Mouse (Mus musculus) gastrocnemius, adult 18-20 months (tissue): ENCODE results near the gene Nmt1. TPM values are rescaled to one million over a fixed set of nuclear protein-coding genes. Genes with fewer than 3 reads are reported as not detected.
A peak's percentile ranks its signal among the peaks of the same experiment; 100 is the strongest.

Source experiments
- DNase-seq: peaks from one replicate; pipeline ENCODE4 v3.0.0; 2021; ENCODE audit warnings: low spot score
- total RNA-seq, 2 experiments: library from RNA; stranded (reverse); gene quantifications; 2 replicates each; pipeline ENCODE4 v1.2.3; 2021

Nmt1 gene
- total RNA-seq, 2 experiments from 2014 or later: 48.5 to 48.7 TPM

DNA sequence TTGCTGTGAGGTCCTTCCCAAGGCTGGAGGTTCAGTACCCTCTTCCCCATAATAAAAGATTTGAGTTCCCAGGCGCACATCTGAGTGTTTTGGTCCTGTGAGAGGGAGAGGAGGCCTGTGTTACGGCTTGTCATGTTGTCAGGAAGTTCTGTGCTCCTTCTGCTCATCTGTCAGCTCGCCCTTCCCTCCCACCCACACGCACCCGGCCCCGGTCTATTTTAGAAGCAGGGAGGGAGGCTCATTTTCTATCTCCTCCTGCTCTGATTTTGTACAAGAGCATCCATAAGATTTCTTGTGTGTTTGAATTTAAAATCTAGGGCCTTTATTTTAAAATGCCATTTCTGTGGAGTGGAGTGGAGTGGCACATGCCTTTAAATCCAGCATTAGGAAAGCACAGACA is 10.0 kb downstream of the Nmt1 start:
- DNase-seq: no peak

DNA sequence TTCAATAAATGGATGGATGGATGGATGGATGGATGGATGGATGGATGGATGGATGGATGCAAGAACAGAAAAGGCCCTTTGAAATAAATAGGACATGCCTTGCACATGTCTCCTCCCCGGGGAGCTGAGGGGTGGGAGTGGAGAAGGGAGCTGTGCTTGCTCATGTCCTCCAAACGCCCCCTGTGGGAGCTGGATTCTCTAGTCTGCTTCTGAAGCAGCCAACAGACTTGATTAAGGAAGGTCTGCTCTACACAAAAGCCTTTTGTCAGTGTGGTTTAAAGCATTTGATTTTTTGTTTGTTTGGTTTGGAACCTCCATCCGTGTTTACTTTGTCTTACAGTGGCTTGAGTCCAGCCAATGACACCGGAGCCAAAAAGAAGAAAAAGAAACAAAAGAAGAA is 14.8 kb downstream of the Nmt1 start:
- DNase-seq: no peak

DNA sequence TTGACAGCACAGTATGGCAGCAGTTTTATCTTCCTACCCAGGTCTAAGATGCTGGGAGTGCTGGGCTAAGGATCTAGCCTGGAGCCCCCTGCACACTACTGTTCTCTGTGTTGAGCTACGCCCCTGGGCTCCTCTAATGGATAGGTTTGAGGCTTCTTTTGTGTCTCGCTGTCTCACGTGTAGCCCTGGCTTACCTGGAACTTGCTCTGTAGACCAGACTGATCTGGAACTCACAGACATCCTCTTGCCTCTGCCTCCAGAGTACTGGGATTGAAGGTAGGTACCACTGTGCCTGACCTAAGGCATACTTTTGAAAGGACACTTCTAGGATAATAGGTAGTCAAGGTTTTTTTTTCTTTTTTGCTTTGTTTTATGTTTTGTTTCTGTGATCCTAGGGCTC is 16.0 kb downstream of the Nmt1 start:
- DNase-seq: no peak

DNA sequence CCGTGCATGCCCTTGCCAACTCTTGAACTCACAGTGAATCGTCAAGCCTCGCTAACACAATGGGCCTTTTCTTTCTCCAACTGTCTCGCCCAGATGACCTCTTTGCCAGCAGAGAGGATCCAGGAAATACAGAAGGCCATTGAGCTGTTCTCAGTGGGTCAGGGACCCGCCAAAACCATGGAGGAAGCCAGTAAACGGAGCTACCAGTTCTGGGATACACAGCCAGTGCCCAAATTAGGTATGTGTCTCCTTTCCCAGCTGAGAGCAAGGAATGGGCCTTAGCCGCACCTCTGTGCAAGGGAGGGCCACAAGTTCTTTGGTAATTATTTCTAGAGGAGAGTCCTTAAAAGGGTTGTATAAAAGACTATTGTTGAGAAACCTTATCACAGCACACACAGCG is 18.3 kb downstream of the Nmt1 start:
- no peak for DNase-seq

DNA sequence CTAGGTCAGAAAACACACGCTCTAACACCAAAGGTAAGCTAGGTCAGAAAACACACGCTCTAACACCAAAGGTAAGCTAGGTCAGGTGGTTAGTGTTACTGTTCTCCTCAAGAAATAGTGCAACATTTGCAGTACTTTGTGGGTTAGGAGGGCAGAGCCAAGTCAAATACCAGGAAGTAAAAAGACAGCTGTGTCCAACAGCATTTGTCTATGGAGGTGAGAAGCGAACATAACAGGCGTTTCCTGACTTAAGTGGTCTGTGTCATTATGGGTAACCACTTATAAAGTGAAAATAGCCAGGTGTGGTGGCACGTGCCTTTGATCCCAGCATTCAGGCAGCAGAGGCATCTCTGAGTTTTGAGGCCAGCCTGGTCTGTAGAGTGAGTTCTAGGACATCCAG is 21.6 kb downstream of the Nmt1 start:
- DNase-seq: no peak

DNA sequence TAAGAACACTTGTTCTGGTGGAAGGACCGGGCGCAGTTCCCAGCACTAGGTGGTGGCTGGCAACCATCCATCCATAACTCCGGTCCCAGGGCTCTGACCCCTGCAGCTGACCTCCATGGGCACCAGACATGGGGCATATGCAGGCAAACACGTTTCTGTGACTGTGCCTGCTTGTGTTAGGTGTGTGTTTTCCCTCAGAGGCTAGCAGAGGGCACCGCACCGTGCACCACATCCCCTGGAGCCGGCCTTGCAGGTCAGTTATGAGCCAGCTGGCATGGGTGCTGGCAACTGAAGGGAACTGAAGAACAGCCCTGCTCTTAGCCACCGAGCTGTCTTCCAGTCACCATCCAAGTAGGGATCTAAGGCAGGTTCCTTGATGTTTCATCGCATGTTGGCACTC is 22.2 kb downstream of the Nmt1 start:
- peak; percentile 78 for DNase-seq

DNA sequence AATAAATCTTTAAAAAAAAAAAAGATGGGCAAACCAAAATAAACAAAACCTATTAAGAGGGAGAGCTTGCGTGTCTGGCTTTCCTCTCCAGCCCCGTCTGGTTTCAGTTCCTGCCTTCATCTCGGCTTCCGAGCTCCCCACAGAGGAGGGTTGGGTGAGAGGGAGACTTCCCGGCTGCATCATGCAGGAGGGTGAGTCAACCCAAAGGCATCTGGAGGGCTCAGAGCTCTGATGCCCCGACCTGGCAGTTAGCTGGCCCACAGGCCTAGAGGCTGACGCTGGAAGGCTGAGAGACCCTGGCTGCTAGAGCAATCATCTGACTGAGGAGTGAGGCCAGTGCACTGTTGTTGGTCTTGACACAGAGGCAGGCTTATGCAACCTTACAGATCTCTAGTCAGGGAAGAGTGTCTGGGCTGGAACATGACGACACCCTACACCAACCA is 23.3 kb downstream of the Nmt1 start:
- peak; percentile 89 for DNase-seq

DNA sequence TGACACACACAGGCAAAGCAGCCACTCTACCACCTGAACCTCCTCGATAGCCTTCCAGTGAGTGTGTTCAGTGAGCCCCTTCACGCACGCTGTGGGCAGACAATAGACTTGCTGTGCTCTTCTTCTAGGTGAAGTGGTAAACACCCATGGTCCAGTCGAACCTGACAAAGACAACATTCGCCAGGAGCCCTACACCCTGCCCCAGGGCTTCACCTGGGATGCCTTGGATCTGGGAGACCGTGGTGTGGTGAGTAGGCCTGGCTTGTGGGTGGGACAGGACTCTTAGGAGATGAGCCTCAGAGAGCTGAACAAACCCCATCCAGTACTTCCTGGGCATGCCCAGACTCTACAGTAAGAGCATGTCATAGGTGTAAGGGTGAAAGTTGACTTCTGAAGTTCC is 24.1 kb downstream of the Nmt1 start:
- DNase-seq: no peak

DNA sequence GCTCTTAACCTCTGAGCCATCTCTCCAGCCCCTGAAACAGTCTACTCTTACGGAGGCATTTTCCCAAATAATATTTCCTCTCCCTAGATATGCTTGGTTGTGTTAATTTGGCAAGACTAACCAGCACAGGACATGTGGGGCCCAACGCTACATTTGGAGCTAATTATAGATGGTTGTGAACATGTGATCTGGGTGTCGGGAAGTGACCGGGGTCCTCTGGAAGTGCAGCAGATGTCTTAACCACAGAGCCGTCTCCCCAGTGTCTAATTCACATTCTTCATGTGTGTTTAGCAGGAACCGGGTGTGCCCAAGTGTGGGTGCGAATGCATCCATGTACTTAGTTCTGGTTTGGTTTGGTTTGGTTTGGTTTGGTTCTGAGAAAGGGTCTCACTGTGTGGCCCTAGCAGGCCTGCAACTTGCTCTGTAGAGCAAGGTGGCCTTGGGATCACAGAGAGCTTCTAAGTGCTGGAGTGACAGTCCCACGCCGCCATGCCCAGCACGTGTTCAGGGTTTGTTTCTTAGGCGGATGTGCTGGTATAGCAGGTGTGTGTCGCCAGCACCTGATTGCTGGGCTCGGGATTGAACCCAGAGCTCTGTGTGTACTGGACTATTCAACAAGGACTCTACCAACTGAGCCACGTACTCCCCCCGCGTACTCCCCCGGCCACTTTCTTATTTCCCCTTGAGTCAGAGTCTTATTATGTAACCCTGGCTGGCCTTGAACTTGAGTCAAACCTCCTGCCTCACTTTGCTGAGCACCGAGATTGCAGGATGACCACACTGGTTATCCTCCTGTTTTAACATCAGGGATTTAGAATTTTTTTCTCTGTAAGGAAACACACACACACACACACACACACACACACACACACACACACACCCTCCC is 25.4 kb downstream of the Nmt1 start:
- no peak for DNase-seq

DNA sequence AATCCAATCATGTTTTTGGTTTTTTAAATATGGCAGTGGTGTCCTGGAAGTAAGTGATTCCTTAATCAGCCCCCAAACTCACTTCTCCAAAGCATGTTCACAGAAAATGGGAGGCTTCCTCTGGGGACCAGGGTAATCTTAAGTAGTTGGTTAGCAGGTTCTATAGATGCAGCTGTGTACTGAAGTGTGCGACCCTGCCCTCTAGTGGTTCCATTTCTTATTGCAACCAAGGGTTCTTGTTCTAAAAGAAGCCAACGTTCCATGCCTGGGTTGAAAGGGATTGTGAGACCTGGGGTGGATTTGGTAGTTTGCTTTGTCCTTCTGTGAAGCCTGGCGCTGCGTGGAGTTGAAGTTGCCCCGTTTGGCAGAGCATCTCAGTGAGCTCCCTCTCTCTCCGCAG is 26.8 kb downstream of the Nmt1 start:
- peak; percentile 88 for DNase-seq

DNA sequence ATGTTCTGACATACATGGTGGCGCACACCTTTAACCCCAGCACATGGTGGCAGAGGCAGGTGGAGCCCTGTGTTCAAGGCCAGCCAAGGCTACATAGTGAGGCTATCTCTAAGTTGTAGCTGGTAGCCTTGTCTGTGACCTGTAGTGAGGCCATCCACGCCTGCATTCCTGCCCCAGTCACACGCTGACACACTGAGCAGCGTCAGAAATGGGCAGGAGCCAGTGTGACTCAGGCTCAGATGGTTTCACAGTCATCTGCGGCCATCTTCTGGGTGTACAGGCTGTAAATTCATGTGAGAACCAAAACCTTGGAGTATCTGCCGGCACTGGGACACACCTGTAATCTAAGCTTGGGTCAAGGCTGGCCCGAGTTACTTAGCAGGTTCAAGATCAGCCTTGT is 28.6 kb downstream of the Nmt1 start:
- DNase-seq: no peak

DNA sequence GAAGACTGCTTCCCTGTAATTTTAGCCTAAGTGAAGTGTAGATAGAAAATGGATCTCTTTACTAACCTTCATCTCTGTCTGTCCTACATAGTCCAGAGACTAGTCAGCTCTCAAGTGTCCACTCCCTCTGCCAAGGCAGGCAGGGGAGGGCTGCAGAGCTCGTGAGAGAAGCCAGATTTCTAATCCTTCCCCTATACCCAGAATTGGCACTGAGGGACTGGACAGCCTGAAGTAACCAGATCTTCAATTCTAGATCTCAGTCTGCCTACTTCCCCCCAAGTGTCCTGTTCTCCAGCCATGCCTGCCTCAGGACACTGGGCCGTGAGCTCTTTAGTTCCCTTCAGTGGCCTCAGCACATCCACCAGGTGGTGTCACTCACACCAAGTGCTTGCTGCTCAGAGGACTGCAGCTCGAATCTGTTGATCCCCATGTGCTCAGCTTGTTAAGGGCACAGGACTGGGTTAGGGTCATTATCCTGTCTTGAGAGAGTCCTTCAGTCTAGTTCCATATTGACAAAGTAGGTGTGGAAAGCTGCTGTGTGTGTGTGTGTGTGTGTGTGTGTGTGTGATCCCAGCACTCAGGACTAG is 30.6 kb downstream of the Nmt1 start:
- DNase-seq: peak; percentile 84

DNA sequence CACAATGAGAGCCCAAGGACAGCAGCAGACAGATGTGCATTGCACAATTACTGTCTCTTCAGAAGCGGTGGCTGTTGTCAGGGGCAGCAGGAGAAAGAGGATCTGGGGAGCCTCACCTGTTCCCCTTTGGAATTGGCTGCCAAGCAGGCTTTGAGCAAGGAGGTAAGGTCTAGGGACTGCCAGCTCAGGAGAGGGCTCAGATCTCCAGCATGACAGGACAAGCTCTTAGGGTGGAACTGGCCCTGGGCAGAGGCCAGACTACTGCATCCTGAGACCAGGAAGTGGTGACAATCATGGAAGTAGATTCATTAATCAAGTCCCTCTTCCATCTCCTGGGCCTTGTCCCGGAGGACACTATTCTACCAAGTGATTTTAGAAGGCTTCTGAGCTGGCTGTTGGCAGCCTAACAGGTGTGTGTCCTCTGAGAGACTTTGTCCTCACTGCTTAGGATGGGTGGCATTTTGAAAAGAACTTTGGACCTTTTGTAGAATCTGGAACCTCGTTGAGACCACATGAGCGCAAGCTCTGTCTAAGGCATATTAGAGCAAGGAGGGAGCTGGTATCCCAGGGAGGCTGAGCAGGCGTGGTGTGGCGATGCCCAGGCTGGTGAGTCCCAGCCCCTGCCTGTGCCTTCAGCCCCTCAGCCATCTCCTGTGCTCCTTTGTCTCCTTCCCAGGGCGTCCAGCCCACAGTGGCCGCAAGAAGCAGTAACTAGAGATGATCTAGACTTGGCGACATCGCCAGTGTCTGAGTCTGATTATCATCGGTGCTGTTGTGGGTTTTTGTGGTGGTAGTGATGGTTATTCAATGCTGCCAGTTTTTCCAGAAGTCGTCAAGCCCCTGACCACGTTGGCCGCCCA is 38.4 kb downstream of the Nmt1 start:
- DNase-seq: no peak

DNA sequence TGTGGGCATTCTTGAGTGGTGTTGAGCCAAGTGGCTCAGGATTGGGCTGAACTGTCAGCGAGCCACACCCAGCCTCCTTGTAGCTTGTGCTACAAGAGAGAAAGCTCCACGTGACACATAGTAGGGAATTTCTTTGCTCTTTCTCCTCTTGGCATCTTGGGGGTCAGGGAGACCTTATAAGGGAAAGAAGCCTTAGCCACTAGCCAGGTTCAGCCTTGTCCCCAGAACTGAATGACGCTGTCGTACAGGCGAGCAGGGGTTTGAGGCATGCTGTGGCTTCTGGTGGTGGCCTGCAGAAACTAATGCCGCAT is 39.0 kb downstream of the Nmt1 start:
- DNase-seq: no peak

DNA sequence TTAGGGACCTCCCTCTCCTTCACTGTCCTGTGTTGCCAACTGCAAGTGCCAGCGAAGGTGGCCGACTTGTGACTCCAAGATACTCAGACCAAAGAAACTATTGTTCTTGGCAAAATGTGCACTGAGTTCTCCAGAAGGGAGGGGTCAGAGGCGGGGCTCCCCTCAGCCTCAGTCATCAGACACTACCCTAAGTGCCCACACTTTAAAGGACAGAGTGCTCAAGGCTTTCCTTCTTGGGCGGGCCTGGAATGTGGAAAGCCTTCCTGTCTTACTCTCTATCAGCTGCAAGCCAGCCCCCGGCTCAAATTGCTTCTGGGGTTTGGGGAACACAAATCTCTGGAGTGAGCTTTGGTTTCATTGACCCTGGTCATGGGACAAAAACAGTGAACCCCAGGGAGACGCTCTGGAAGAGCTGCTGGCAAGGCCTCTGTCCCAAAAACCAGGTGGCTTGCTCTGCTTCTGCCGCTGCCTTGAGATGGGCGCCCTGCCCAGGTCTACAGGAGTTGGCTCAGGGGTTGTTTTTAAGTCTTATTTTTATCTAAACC is 39.5 kb downstream of the Nmt1 start:
- DNase-seq: peak; percentile 91

DNA sequence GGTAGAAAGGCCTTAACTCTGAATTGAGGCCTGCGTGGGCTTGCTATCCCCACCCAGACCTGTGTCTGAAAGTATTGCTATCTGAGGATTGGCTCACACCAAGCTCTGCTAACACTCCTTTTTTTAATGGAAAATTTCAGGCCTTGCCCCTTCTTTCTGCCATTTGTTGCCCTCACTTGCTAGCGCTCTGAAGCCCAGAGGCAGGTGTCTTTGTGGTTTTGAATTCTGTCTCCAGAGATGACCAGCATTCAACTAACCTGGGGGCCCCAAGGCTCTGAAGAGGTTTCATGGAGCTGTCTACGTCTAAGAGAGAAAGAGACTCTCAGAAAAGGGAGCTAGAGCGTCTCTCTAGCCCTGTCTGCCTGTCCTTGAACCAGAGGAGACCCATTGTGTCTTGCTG is 40.3 kb downstream of the Nmt1 start:
- DNase-seq: no peak

DNA sequence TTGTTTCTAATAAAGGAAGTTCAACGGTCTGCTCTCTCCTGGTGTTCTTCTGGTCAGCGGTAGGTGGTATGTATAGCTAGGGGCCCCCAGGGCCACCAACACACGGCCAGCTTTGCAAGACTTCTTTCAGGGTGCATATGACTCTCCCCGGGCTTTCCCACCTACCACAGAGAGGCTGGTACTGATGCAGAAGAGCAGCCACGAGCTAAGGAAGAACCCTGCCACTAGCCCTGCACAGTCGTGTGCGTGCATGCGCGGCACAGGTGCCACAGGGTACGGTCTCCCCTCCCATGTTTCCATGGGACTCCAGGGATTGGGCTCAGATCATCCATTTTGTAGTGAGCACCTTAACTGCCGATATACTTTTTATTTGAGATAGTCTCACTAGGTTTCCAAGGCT is 40.9 kb downstream of the Nmt1 start:
- no peak for DNase-seq

DNA sequence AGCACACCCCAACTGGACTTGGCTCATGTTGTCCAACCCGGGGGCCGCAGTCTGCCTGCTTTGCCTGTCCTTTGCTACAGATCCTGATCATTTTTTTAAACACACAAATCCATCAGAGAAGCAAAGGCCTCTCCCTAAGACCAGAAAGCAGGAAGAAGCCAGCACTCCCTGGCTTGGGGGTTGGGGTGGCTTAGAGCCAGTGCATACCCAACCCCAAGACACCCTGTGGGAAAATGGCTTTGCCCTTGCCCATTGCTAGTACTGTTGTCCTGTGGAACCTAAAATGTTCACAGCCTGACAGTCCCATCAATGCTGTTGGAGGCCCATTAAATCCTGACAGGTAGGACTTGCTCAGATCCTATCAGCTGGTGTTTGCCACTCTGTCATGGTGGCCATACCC is 41.7 kb downstream of the Nmt1 start:
- DNase-seq: no peak

DNA sequence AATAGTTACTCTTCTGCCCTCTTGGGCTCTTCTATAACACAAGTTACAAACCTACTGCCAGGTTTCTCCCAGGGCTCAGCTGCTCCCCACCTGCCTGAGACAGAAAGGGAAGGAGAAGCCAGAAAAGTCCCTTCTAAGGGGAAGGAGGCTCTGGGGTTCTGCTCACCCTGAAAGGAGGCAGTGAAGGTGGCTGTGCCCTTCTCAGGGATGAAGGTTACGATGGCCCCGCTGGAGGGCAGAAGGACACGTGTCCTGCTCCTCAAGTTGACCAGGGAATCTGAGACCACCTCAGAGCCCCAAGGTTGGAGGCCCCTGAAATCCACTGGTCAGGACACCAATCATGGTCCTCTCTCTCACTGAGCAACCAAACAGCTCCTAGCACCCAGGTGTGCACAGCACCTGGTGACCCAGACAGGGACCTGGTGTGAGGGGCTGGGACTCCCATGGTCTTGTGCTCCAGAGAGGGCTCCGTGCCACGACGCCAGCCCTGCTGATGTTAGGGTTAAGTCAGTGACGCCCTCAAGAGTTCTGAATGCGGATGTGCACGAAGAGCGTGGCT is 42.4 kb downstream of the Nmt1 start:
- no peak for DNase-seq

DNA sequence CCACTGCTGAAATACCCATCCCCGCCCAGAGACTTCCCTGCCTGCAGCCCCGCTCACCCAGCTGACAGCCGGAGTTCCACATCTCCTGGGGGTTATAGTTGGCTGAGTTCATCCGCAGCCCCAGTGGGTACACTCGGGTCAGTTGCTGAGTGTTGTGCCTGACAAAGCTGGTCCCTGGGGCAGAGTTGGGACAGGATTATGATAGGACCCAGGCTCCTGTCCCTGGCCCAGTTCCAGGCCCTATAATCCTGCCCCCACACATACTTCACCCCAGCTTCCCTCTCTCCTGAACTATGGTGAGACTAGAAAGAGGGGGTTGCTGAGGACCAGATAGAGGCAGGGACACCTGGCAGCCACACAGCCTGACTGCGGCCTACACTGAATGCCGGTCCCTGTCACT is 45.7 kb downstream of the Nmt1 start:
- DNase-seq: no peak

DNA sequence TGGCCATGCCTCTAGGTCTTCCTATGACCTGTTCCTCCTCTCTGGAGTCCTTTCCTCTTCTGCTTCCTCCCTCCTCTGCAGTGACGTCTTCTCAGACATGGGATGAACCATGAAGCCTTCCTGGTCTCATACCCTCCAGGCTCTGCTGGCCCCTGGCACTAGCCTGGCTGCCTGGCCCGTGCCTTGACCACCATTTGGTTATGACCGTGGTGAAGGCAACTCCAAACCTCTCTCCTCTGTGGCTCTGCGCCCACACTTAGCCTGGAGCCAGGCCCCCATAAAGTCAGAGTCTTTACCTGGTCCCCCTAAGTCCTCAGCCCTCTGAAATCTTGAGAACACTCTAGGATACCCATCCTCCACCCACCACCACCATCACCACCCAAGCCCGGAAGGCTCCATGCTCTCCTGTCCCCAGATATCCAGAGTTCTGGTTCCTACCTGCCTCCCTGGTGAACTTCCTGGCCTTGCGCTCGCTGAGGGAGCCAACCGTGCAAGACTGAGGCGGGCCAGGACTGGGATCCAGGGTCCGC is 46.2 kb downstream of the Nmt1 start:
- no peak for DNase-seq
